Mouse (Mus musculus) lung, adult 2 months (tissue): ENCODE measurements around the gene Shisa8.

ENCODE experiments used
- CTCF ChIP-seq: fragments of 200-500 bp; IDR thresholded peaks from 2 replicates; pipeline ENCODE4 v1.5.1; 2011; ENCODE audit warnings: mild to moderate bottlenecking, low read length, control low read depth; ENCODE audit not compliant: insufficient read depth
- POLR2A ChIP-seq: fragments of 200-500 bp; IDR thresholded peaks from 2 replicates; pipeline ENCODE4 v1.6.1; 2011; ENCODE audit warnings: low read depth, mild to moderate bottlenecking, control low read depth, low read length, borderline replicate concordance; ENCODE audit errors: extremely low read depth

DNA sequence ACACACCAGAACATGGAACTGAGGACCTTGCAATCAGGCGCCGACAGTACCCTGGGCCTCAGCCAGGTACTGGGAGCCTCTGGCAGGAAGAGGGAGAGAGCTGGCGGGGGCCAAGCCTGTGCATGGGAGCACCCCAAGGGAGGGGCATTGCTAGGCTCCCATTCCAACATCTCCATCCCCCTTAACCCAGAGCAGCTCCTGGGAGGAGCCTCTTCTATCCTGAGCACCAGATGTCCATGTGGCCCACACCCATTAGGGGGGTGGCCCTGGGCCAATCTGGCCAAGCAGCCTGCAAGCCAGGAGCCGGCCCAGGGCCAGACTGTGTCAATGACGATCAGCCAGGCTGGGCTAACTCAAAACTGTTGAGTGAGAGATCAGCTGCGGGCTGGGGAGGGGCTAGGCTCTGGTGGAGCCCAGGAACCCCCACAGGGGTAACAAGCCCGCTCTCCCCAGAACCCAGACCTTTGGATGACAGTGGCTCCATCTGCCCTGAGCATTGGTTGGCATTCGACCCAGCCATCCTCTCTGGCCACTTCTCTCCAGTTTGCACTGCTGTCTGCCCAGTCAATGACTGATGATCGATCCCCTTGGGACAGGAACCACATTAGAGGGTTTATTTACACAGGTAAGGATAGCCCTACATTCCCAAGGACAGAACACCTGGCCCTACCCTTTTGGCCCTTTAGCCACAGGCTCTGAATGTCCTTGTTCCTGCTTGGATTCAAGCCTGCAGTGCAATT, 6.1 kb downstream of the Shisa8 start:
- TF ChIP-seq CTCF (no peak), POLR2A (no peak)
